Comparison of ENCODE assay signal across 31 mouse cellular contexts in genomic region chr2:131934243-131934642, GRCm38 (mm10). TPM values are rescaled to one million over a fixed set of nuclear protein-coding genes. Genes with fewer than 3 reads are reported as not detected.
A peak's percentile ranks its signal among the peaks of the same experiment; 100 is the strongest.
DNase-seq lines count a peak whose midpoint lies in the region; ATAC-seq and TF ChIP-seq lines count a peak whose summit lies in the region.
"Had no signal": no experiment of that assay in that cellular context is flagged by ENCODE, and none has a peak within 500 bp of the region (broad histone marks: within the 10 kb centered on the region; RNA-seq: fewer than 3 reads in every experiment).

No protein-coding gene starts in this region.

- peak; percentile 41 for DNase-seq in heart, embryonic 10.5 days (ENCODE audit: low spot score)
- no peak for DNase-seq in left cerebral cortex, adult 2 months (ENCODE audit: extremely low spot score in 1 of 2, low spot score in 2 of 2)
- no peak for DNase-seq in left cerebral cortex, adult 18-20 months (ENCODE audit: low spot score in 2 of 2)
- no peak for DNase-seq in midbrain, postnatal 0 days (ENCODE audit: low spot score)
- DNase-seq: adrenal gland, adult 2 months; adrenal gland, postnatal 14 days; cerebellum, adult 11 months; cerebellum, adult 2 months; cerebellum, adult 9-11 months; cerebellum, postnatal 25 days; gastrocnemius, postnatal 10 days; gastrocnemius, postnatal 36 days had no signal

- H3K9ac ChIP-seq in heart, embryonic 11.5 days (ENCODE audit: low read depth, low read length): no peak overlapping the region
- H3K9ac ChIP-seq in midbrain, postnatal 0 days (replicated peaks; ENCODE audit: low read length, poor library complexity, severe bottlenecking): no peak overlapping the region
- no peak overlapping the region for H3K9ac ChIP-seq in midbrain, embryonic 13.5 days (replicated peaks)
- H3K9ac ChIP-seq: embryonic facial prominence, embryonic 12.5 days; embryonic facial prominence, embryonic 15.5 days; forebrain, embryonic 15.5 days had no signal

- H3K36me3 ChIP-seq in heart, embryonic 10.5 days: peaks cover 14% of the 10 kb centered on the region
- H3K36me3 ChIP-seq in heart, embryonic 11.5 days (ENCODE audit: control insufficient read depth, insufficient read depth, low read length): no peaks in the 10 kb centered on the region
- H3K36me3 ChIP-seq in midbrain, postnatal 0 days (ENCODE audit: insufficient read depth, low read length): peaks cover 22% of the 10 kb centered on the region
- peaks cover 19% of the 10 kb centered on the region for H3K36me3 ChIP-seq in midbrain, embryonic 13.5 days

- no peaks in the 10 kb centered on the region for H3K27me3 ChIP-seq in heart, embryonic 10.5 days (ENCODE audit: insufficient read depth, poor library complexity, severe bottlenecking)
- no peaks in the 10 kb centered on the region for H3K27me3 ChIP-seq in heart, embryonic 11.5 days (ENCODE audit: control insufficient read depth, insufficient read depth, low read length)
- no peaks in the 10 kb centered on the region for H3K27me3 ChIP-seq in midbrain, postnatal 0 days (ENCODE audit: insufficient read depth, low read length)
- H3K27me3 ChIP-seq in midbrain, embryonic 13.5 days: no peaks in the 10 kb centered on the region
- H3K27me3 ChIP-seq: embryonic facial prominence, embryonic 12.5 days; embryonic facial prominence, embryonic 15.5 days; forebrain, embryonic 15.5 days; hindbrain, embryonic 13.5 days had no signal

- 89% methylated on average over 2 of the region's 2 CpGs for WGBS in heart, embryonic 10.5 days
- WGBS in heart, embryonic 11.5 days (ENCODE audit: insufficient replicate concordance): 86% methylated on average over 2 of the region's 2 CpGs
- 95% methylated on average over 2 of the region's 2 CpGs for WGBS in midbrain, postnatal 0 days
- WGBS in midbrain, embryonic 13.5 days: 92% methylated on average over 2 of the region's 2 CpGs

- H3K4me3 ChIP-seq in heart, embryonic 10.5 days: no peak overlapping the region
- H3K4me3 ChIP-seq in heart, embryonic 11.5 days (ENCODE audit: low read depth, low read length): no peak overlapping the region
- no peak overlapping the region for H3K4me3 ChIP-seq in left cerebral cortex, adult 2 months
- no peak overlapping the region for H3K4me3 ChIP-seq in midbrain, postnatal 0 days (ENCODE audit: low read depth, low read length)
- H3K4me3 ChIP-seq in midbrain, embryonic 13.5 days (replicated peaks): no peak overlapping the region
- H3K4me3 ChIP-seq: embryonic facial prominence, embryonic 12.5 days; embryonic facial prominence, embryonic 15.5 days; forebrain, embryonic 15.5 days; hindbrain, embryonic 13.5 days had no signal

- H3K4me1 ChIP-seq in heart, embryonic 10.5 days: peaks cover 37% of the 10 kb centered on the region
- peaks cover 8% of the 10 kb centered on the region; the same call in 1 of the 2 replicates for H3K4me1 ChIP-seq in heart, embryonic 11.5 days (ENCODE audit: control insufficient read depth, insufficient read depth, low read length)
- H3K4me1 ChIP-seq in midbrain, postnatal 0 days (ENCODE audit: insufficient read depth, low read length): no peaks in the 10 kb centered on the region; the same call in 1 of the 2 replicates
- H3K4me1 ChIP-seq in midbrain, embryonic 13.5 days (replicated peaks): peaks cover 11% of the 10 kb centered on the region

- no peaks in the 10 kb centered on the region for H3K9me3 ChIP-seq in heart, embryonic 10.5 days
- H3K9me3 ChIP-seq in heart, embryonic 11.5 days (replicated peaks; ENCODE audit: control insufficient read depth, low read length): no peaks in the 10 kb centered on the region
- H3K9me3 ChIP-seq in midbrain, postnatal 0 days (ENCODE audit: low read length): no peaks in the 10 kb centered on the region
- no peaks in the 10 kb centered on the region for H3K9me3 ChIP-seq in midbrain, embryonic 13.5 days
- H3K9me3 ChIP-seq: embryonic facial prominence, embryonic 12.5 days; embryonic facial prominence, embryonic 15.5 days; forebrain, embryonic 15.5 days; hindbrain, embryonic 13.5 days had no signal

- H3K4me2 ChIP-seq in heart, embryonic 11.5 days: no peak overlapping the region
- H3K4me2 ChIP-seq in midbrain, postnatal 0 days (ENCODE audit: low read depth, low read length, poor library complexity, severe bottlenecking): no peak overlapping the region
- no peak overlapping the region for H3K4me2 ChIP-seq in midbrain, embryonic 13.5 days (replicated peaks)
- H3K4me2 ChIP-seq: embryonic facial prominence, embryonic 12.5 days; embryonic facial prominence, embryonic 15.5 days; forebrain, embryonic 15.5 days; hindbrain, embryonic 13.5 days had no signal

- no peak for TF ChIP-seq CTCF in left cerebral cortex, adult 2 months (IDR thresholded peaks at IDR 0.05)
- TF ChIP-seq CTCF in midbrain, postnatal 0 days (IDR thresholded peaks at IDR 0.05): no peak

- no peak overlapping the region for H3K27ac ChIP-seq in heart, embryonic 10.5 days
- H3K27ac ChIP-seq in heart, embryonic 11.5 days (ENCODE audit: low read depth, low read length): no peak overlapping the region
- H3K27ac ChIP-seq in left cerebral cortex, adult 2 months: peak overlapping the region; percentile 68; the same call in 1 of the 2 replicates
- H3K27ac ChIP-seq in midbrain, postnatal 0 days (ENCODE audit: low read depth, low read length): 0 out of 2 replicates have a peak overlapping the region, but pooled peaks have one; percentile 38
- no peak overlapping the region for H3K27ac ChIP-seq in midbrain, embryonic 13.5 days
- H3K27ac ChIP-seq: embryonic facial prominence, embryonic 12.5 days; embryonic facial prominence, embryonic 15.5 days had no signal

- intact Hi-C loops in left cerebral cortex, adult 2 months (cut with DNase I): no loop called here

- no peak for ATAC-seq in heart, embryonic 11.5 days (replicated peaks; ENCODE audit: insufficient number of reproducible peaks, low FRiP score, low TSS enrichment)
- no peak for ATAC-seq in midbrain, postnatal 0 days (ENCODE audit: low FRiP score)
- no peak for ATAC-seq in midbrain, embryonic 13.5 days
- ATAC-seq: CD4-positive, CD25-positive, alpha-beta regulatory T cell, adult 4 months; hindbrain, embryonic 16.5 days; inflammation-experienced regulatory T-cells, adult 6 months had no signal

RNA-seq across cellular contexts. Expression of gene Prnd, which starts 16.4 kb away (rescaled TPM):
- polyA plus RNA-seq in heart, embryonic 10.5 days (2016; fragmentation: Nextera tagmentation; extraction: Ambion mirVana): 3.1 and 4.6 TPM in 2 replicates
- 3.2 and 4.0 TPM in 2 replicates for polyA plus RNA-seq in heart, embryonic 11.5 days (2014; fragmentation: Nextera tagmentation; extraction: Ambion mirVana)
- under 1 TPM in 1 of 2 experiments, not detected in 1; 0.14 TPM for total RNA-seq in left cerebral cortex, adult 2 months (2021)
- not detected for total RNA-seq in left cerebral cortex, adult 18-20 months (2021)
- 2.5 and 3.9 TPM in 2 replicates for total RNA-seq in midbrain, postnatal 0 days (2014; rRNA removed)
- polyA plus RNA-seq in midbrain, postnatal 0 days (2015; fragmentation: Nextera tagmentation; extraction: Ambion mirVana): 4.0 and 4.8 TPM in 2 replicates
- 8.7 and 9.2 TPM in 2 replicates for polyA plus RNA-seq in midbrain, embryonic 13.5 days (2015; fragmentation: Nextera tagmentation; extraction: Ambion mirVana)
- total RNA-seq: adrenal gland, adult 2 months; common myeloid progenitor, adult 5-6 weeks; granulocyte monocyte progenitor cell, adult 5-6 weeks; hematopoietic stem cell, adult 5-6 weeks; MEL had no signal

RNA-seq across cellular contexts. Expression of gene Prn, which starts 24.5 kb away (rescaled TPM):
- polyA plus RNA-seq in heart, embryonic 10.5 days (2016; fragmentation: Nextera tagmentation; extraction: Ambion mirVana): 0.35 TPM in 1 of 2 replicates, not detected in the other
- polyA plus RNA-seq in heart, embryonic 11.5 days (2014; fragmentation: Nextera tagmentation; extraction: Ambion mirVana): not detected in 2 replicates
- under 1 TPM in 1 of 2 experiments, not detected in 1; 0.20 TPM for total RNA-seq in left cerebral cortex, adult 2 months (2021)
- total RNA-seq in left cerebral cortex, adult 18-20 months (2021): not detected
- total RNA-seq in midbrain, postnatal 0 days (2014; rRNA removed): not detected in 2 replicates
- polyA plus RNA-seq in midbrain, postnatal 0 days (2015; fragmentation: Nextera tagmentation; extraction: Ambion mirVana): 0.22 TPM in 1 of 2 replicates, not detected in the other
- 0.34 TPM in 1 of 2 replicates, not detected in the other for polyA plus RNA-seq in midbrain, embryonic 13.5 days (2015; fragmentation: Nextera tagmentation; extraction: Ambion mirVana)
- total RNA-seq: adrenal gland, adult 2 months; adrenal gland, postnatal 4 days; common myeloid progenitor, adult 5-6 weeks; gastrocnemius, adult 18-20 months; gastrocnemius, postnatal 10 days; granulocyte monocyte progenitor cell, adult 5-6 weeks; hematopoietic stem cell, adult 5-6 weeks; MEL had no signal
- polyA plus RNA-seq: adrenal gland, adult 2 months; C2C12; CD4-positive, CD25-positive, alpha-beta regulatory T cell, adult 4 months; cerebellum, adult 2 months; embryonic facial prominence, embryonic 12.5 days; embryonic facial prominence, embryonic 15.5 days; forebrain, embryonic 11.5 days; heart, embryonic 14.5 days; heart, postnatal 0 days; hindbrain, embryonic 13.5 days; hindbrain, embryonic 16.5 days; inflammation-experienced regulatory T-cells, adult 6 months had no signal

RNA-seq across cellular contexts. Expression of gene Prnp, which starts 24.5 kb away (rescaled TPM):
- polyA plus RNA-seq in heart, embryonic 10.5 days (2016; fragmentation: Nextera tagmentation; extraction: Ambion mirVana): 62.6 and 67.0 TPM in 2 replicates
- polyA plus RNA-seq in heart, embryonic 11.5 days (2014; fragmentation: Nextera tagmentation; extraction: Ambion mirVana): 47.0 and 53.2 TPM in 2 replicates
- total RNA-seq in left cerebral cortex, adult 2 months (2021): 100 to 1,000 TPM; 748 to 772 TPM
- total RNA-seq in left cerebral cortex, adult 18-20 months (2021): 100 to 1,000 TPM; 867 to 903 TPM
- total RNA-seq in midbrain, postnatal 0 days (2014; rRNA removed): 254 and 255 TPM in 2 replicates
- 283 and 306 TPM in 2 replicates for polyA plus RNA-seq in midbrain, postnatal 0 days (2015; fragmentation: Nextera tagmentation; extraction: Ambion mirVana)
- polyA plus RNA-seq in midbrain, embryonic 13.5 days (2015; fragmentation: Nextera tagmentation; extraction: Ambion mirVana): 109 and 114 TPM in 2 replicates

Comparison
In these comparisons a context has a peak if more than half of its experiments do, and no peak if none do; other contexts are left out.
1. H3K27ac ChIP-seq: peak in left cerebral cortex, adult 2 months (single experiment) and midbrain, postnatal 0 days (single experiment); none in heart, embryonic 10.5 days (single experiment), heart, embryonic 11.5 days (single experiment) and midbrain, embryonic 13.5 days (single experiment).